Mouse (Mus musculus) kidney, embryonic 15.5 days (tissue): Measurements from ENCODE around the gene Lgals4. TPM values are rescaled to one million over a fixed set of nuclear protein-coding genes. Genes with fewer than 3 reads are reported as not detected.
"Not testable (repeated sequence)": the region's sequence is repeated elsewhere in the genome, so short reads cannot be mapped to it uniquely, and the experiment has no call there.

Experiments used
- ATAC-seq: fragments of 200-750 bp; cut with Nextera tagmentation; replicated peaks from 2 replicates; pipeline ENCODE4 v1.8.0; 2017; ENCODE audit warnings: moderate TSS enrichment; ENCODE audit not compliant: low FRiP score
- H3K27ac ChIP-seq: fragments of 300-500 bp; sonication (generic); 2 replicates; pipeline ENCODE4 v1.5.1; 2015; ENCODE audit warnings: mild to moderate bottlenecking, inconsistent platforms
- H3K27me3 ChIP-seq: fragments of 300-500 bp; sonication (generic); 2 replicates; pipeline ENCODE4 v1.6.1; 2015; ENCODE audit warnings: inconsistent platforms
- H3K36me3 ChIP-seq: fragments of 300-500 bp; sonication (generic); 2 replicates; pipeline ENCODE4 v1.6.1; 2015; ENCODE audit warnings: inconsistent platforms
- H3K4me1 ChIP-seq: fragments of 300-500 bp; sonication (generic); 2 replicates; pipeline ENCODE4 v1.6.1; 2015; ENCODE audit warnings: inconsistent platforms
- H3K4me2 ChIP-seq: fragments of 300-500 bp; sonication (generic); 2 replicates; pipeline ENCODE4 v1.6.1; 2015; ENCODE audit warnings: moderate library complexity, mild to moderate bottlenecking, inconsistent platforms
- H3K4me3 ChIP-seq: fragments of 300-500 bp; sonication (generic); replicated peaks from 2 replicates; pipeline ENCODE4 v1.5.1; 2015; ENCODE audit warnings: mild to moderate bottlenecking, inconsistent platforms
- H3K9ac ChIP-seq: fragments of 300-500 bp; sonication (generic); 2 replicates; pipeline ENCODE4 v1.6.1; 2015; ENCODE audit warnings: mild to moderate bottlenecking, inconsistent platforms
- H3K9me3 ChIP-seq: fragments of 300-500 bp; sonication (generic); replicated peaks from 2 replicates; pipeline ENCODE4 v1.6.1; 2016; ENCODE audit warnings: inconsistent platforms
- WGBS: fragments of 180-500 bp; shearing (Covaris S2); methylation state at CpG from one replicate; pipeline ENCODE4 v1.1.7; 2015; ENCODE audit warnings: mixed read lengths; 5-methylcytosine and 5-hydroxymethylcytosine counted together
- polyA plus RNA-seq: library from polyadenylated mRNA; unstranded; fragments of >200 nt; fragmentation: Nextera tagmentation; extraction: Ambion mirVana; gene quantifications from 2 replicates; pipeline ENCODE4 v1.2.1, GENCODE M21; 2015

Lgals4 gene
- polyA plus RNA-seq, 1 experiment from 2014 or later, result 12.0 TPM

DNA sequence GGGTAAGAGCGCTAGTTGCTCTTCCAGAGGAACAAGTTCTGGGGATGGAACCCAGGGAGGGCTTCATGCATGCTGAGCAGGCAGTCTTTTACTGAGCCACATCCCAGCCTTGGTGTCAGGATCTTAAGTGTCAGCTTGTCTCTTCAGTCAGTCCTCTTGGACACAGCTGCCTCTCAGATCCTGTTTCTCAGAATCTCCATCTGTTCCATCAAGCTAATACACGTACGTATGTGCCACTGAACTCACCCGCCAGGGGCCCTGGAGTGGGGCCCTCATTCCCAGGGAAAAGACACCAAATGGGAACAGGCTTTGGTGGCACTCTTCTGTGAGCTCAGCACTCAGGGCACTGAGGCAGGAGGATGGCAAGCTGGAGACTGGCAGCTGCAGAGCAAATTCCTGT, 44.2 kb downstream of the Lgals4 start:
- H3K4me2 ChIP-seq, result no peak overlapping the region
- H3K36me3 ChIP-seq, result no peaks in the 10 kb centered on the region
- no peaks in the 10 kb centered on the region for H3K27me3 ChIP-seq
- H3K9me3 ChIP-seq, result no peaks in the 10 kb centered on the region
- H3K4me1 ChIP-seq, result peaks cover 12% of the 10 kb centered on the region
- H3K27ac ChIP-seq, result no peak overlapping the region
- 59% methylated on average over 4 of the region's 4 CpGs for WGBS
- H3K9ac ChIP-seq, result no peak overlapping the region
- no peak overlapping the region for H3K4me3 ChIP-seq
- ATAC-seq, result no peak

DNA sequence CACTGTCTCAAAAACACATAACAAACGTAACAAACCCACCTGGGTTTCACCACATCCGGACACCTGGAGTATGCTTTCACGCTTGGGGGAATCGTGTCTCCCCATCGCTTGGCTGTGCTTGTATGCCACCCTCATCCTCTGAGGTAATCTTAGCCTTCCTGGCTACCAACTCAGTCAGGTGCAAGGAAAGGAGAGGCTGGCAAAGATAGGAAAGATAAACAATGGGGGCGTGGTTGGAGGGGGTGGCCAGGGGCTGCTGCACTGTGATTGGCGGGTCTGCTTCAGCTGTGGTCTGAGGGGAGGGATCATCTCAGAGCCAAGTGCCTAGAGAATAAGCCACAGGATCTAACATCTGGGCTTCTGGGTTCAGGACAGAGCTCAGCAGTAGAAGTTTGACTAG, 46.0 kb downstream of the Lgals4 start:
- H3K27me3 ChIP-seq, result no peaks in the 10 kb centered on the region
- H3K9me3 ChIP-seq, result no peaks in the 10 kb centered on the region
- no peak overlapping the region for H3K27ac ChIP-seq
- no peak overlapping the region for H3K4me2 ChIP-seq
- no peak overlapping the region for H3K9ac ChIP-seq
- WGBS, result 77% methylated on average over 7 of the region's 7 CpGs
- H3K36me3 ChIP-seq, result no peaks in the 10 kb centered on the region
- peaks cover 12% of the 10 kb centered on the region for H3K4me1 ChIP-seq
- H3K4me3 ChIP-seq, result no peak overlapping the region
- no peak for ATAC-seq

DNA sequence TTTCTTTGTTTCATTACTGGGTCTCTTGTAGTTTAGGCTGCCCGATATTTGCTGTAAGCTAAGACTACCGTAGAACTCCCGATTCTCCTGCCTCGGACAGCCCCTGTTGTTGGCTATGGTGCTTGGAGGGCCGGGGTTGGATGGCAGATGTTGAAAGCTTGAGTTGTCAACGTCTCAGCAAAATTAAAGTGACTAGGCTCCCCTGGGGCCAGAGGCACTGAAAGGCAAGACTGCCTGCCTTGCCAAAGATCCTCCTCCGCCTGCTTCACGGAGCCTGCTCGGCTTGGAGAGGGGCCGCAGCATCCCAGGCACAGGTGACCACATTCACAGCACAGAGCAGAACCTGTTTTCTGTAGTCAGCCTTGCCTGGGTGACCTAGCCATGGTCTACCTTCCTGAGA, 46.9 kb downstream of the Lgals4 start:
- Histone ChIP-seq H3K9ac (no peak overlapping the region), H3K27me3 (no peaks in the 10 kb centered on the region), H3K9me3 (no peaks in the 10 kb centered on the region), H3K4me2 (no peak overlapping the region), H3K4me3 (no peak overlapping the region), H3K4me1 (peaks cover 12% of the 10 kb centered on the region), H3K27ac (no peak overlapping the region), H3K36me3 (no peaks in the 10 kb centered on the region)
- 68% methylated on average over 10 of the region's 10 CpGs for WGBS
- no peak for ATAC-seq

DNA sequence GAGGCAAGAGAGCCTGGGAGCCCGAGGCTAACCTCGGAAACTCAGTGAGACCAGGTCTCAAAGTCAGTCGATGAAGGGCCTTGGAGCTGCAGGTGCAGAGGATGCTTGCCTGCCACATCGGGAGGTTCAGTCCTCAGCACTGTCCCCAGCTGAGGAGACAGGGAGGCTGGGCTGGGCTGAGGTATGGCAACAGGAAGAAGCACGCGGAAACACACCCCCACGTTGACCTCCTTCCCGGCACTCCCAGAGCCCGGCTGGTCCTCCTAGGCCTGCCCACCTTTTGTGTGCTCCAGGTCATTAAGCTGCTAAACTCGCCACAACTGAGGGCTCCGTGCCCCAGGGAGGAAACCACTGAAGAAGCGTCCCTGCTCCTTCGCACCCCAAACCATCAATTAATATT, 47.5 kb downstream of the Lgals4 start, which contains the start of gene Capn12:
TSS of gene Capn12 (plus strand) at position 224 of the 400 bp plus-strand sequence.
- H3K4me2 ChIP-seq, result peak within 1 kb of the TSS; percentile 25
- no peak within 1 kb of the TSS for H3K4me3 ChIP-seq
- H3K27me3 ChIP-seq, result 0 out of 2 replicates have a peak, but pooled peaks cover under 1% of the 10 kb centered on the region
- H3K27ac ChIP-seq, result 0 out of 2 replicates have a peak within 1 kb of the TSS, but pooled peaks have one; percentile 9
- H3K36me3 ChIP-seq, result no peaks in the 10 kb centered on the region
- no peak within 1 kb of the TSS for H3K9ac ChIP-seq
- no peaks in the 10 kb centered on the region for H3K9me3 ChIP-seq
- no peak for ATAC-seq
- 27% methylated on average over 13 of the region's 13 CpGs for WGBS
- peaks cover 12% of the 10 kb centered on the region for H3K4me1 ChIP-seq

DNA sequence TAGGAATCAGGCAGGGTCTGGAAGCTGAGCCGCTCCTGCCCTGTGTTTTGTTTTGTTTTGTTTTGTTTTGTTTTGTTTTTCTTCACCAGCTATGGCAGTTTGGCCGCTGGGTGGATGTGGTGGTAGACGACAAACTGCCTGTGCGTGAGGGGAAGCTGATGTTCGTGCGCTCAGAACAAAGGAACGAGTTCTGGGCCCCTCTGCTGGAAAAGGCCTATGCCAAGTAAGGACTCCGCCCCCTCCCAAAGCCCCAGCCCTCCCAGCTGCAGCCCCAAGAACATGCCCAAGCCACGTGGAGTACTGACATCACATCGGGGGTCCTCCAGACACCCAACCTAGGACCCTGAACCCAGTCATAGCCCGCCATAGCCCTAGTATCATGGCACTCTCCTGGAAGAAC, 49.4 kb downstream of the Lgals4 start:
- Histone ChIP-seq H3K4me2 (no peak overlapping the region), H3K27me3 (peaks cover 19% of the 10 kb centered on the region), H3K9me3 (no peaks in the 10 kb centered on the region), H3K4me1 (peaks cover 12% of the 10 kb centered on the region), H3K9ac (no peak overlapping the region), H3K4me3 (no peak overlapping the region), H3K27ac (no peak overlapping the region), H3K36me3 (no peaks in the 10 kb centered on the region)
- no peak for ATAC-seq
- 79% methylated on average over 11 of the region's 11 CpGs for WGBS

DNA sequence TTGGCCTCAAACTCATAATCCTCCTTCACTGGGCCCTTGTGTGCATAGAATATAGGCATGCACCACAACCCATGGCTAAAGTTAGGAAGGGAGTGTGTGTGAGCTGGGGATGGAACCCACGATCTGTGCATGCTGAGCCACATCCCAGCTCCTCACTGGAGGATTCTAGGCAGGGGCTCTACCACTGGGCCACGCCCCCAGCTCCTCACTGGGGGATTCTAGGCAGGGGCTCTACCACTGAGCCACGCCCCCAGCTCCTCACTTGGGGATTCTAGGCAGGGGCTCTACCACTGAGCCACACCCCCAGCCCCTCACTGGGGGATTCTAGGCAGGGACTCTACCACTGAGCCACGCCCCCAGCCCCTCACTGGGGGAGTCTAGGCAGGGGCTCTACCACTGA, 50.0 kb downstream of the Lgals4 start:
- 87% methylated on average over 4 of the region's 4 CpGs for WGBS
- H3K4me3 ChIP-seq, ATAC-seq, H3K9ac ChIP-seq, H3K4me2 ChIP-seq, H3K27ac ChIP-seq, H3K36me3 ChIP-seq, H3K9me3 ChIP-seq: not testable (repeated sequence)
- H3K27me3 ChIP-seq, result peaks cover 26% of the 10 kb centered on the region
- H3K4me1 ChIP-seq, result peaks cover 18% of the 10 kb centered on the region

DNA sequence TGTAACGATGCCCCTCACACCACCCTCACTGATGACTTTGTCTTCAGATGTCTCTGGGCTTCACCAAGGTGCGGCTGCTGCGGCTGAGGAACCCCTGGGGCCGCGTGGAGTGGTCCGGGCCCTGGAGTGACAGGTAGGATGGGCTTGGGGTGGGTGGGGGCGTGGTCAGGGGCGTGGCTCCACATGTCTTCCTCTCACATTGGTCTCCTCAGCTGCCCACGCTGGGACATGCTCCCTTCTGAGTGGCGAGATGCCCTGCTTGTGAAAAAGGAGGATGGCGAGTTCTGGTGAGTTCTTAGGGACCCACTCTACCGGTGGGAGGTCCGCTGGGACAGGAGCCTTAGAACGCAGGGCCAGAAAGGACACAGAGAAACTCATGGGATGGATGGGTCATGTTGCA, 52.8 kb downstream of the Lgals4 start:
- Histone ChIP-seq H3K9ac (no peak overlapping the region), H3K4me1 (peaks cover 15% of the 10 kb centered on the region), H3K9me3 (no peaks in the 10 kb centered on the region), H3K36me3 (peaks cover 8% of the 10 kb centered on the region), H3K27me3 (peaks cover 44% of the 10 kb centered on the region), H3K27ac (no peak overlapping the region), H3K4me2 (no peak overlapping the region), H3K4me3 (no peak overlapping the region)
- ATAC-seq, result no peak
- WGBS, result 22% methylated on average over 14 of the region's 14 CpGs

DNA sequence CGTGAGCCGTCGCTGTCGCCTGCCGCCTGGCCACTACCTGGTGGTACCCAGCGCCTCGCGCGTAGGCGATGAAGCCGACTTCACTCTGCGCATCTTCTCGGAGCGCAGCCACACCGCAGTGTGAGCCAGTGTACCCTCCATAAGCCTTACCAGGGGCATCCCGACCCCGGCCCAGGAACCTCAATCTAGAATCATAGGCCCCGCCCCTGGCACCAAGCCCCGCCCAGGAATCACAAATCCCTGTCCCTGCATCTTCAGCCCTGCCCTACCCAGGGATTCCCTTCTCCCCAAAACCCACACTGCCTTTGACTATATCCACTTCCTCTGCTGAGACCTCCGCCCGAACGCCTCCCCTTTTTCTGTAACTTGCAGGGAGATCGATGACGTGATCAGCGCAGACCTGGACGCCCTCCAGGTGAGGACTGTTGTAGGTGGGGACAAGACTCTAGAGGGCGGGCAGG, 55.1 kb downstream of the Lgals4 start:
- H3K9me3 ChIP-seq, result no peaks in the 10 kb centered on the region
- peak overlapping the region; percentile 38 for H3K4me3 ChIP-seq
- ATAC-seq, result peak; percentile 37; the same call in 1 of the 2 replicates
- peak overlapping the region; percentile 65 for H3K4me2 ChIP-seq
- peaks cover 11% of the 10 kb centered on the region for H3K4me1 ChIP-seq
- no peak overlapping the region for H3K27ac ChIP-seq
- H3K36me3 ChIP-seq, result peaks cover 29% of the 10 kb centered on the region
- H3K9ac ChIP-seq, result peak overlapping the region; percentile 15; the same call in 1 of the 2 replicates
- peaks cover 44% of the 10 kb centered on the region for H3K27me3 ChIP-seq
- 4% methylated on average over 27 of the region's 27 CpGs for WGBS

Other genes starting within 250 kb of the Lgals4 start
- 28.8 and 33.6 TPM in 2 replicates for gene Samd4b, start 235.7 kb upstream of the Lgals4 start, polyA plus RNA-seq
- 63.9 and 72.1 TPM in 2 replicates for gene Pak4, start 235.7 kb upstream of the Lgals4 start, polyA plus RNA-seq
- not detected in 2 replicates for gene Acp7, start 202.5 kb upstream of the Lgals4 start, polyA plus RNA-seq
- 5.4 and 9.1 TPM in 2 replicates for gene Fbxo27, start 141.0 kb upstream of the Lgals4 start, polyA plus RNA-seq
- gene Fbxo17, start 117.0 kb upstream of the Lgals4 start, polyA plus RNA-seq, result 8.2 and 9.2 TPM in 2 replicates
- gene Mrps12, start 92.0 kb upstream of the Lgals4 start, polyA plus RNA-seq, result 144 and 152 TPM in 2 replicates
- 30.0 and 30.8 TPM in 2 replicates for gene Sars2, start 91.9 kb upstream of the Lgals4 start, polyA plus RNA-seq
- gene Ccer2, start 77.7 kb upstream of the Lgals4 start, polyA plus RNA-seq, result not detected in 2 replicates
- gene Sirt2, start 67.1 kb upstream of the Lgals4 start, polyA plus RNA-seq, result 57.2 and 67.6 TPM in 2 replicates
- gene Nfkbib, start 66.3 kb upstream of the Lgals4 start, polyA plus RNA-seq, result 41.6 and 45.2 TPM in 2 replicates
- 6.2 and 7.4 TPM in 2 replicates for gene Rinl, start 44.9 kb upstream of the Lgals4 start, polyA plus RNA-seq
- gene Hnrnpl, start 25.3 kb upstream of the Lgals4 start, polyA plus RNA-seq, result 264 and 265 TPM in 2 replicates
- 154 and 164 TPM in 2 replicates for gene Ech1, start 8.6 kb upstream of the Lgals4 start, polyA plus RNA-seq
- 1.9 and 3.1 TPM in 2 replicates for gene Lgals7, start 30.0 kb downstream of the Lgals4 start, polyA plus RNA-seq
- gene Capn12, start 47.6 kb downstream of the Lgals4 start, polyA plus RNA-seq, result 0.36 and 0.64 TPM in 2 replicates
- gene Actn4, start 128.5 kb downstream of the Lgals4 start, polyA plus RNA-seq, result 288 and 312 TPM in 2 replicates
- gene Eif3k, start 148.0 kb downstream of the Lgals4 start, polyA plus RNA-seq, result 401 and 402 TPM in 2 replicates
- 9.0 and 9.6 TPM in 2 replicates for gene Map4k1, start 148.2 kb downstream of the Lgals4 start, polyA plus RNA-seq